Mouse (Mus musculus) WW6 (cell line): ENCODE data around the gene Slc6a9.
A peak's percentile ranks its signal among the peaks of the same experiment; 100 is the strongest.

Experiments used
- DNase-seq: peaks from one replicate; pipeline ENCODE4 v3.0.0-alpha.2; 2013; ENCODE audit warnings: low read depth, low spot score

The Slc6a9 gene

GRCm38 (mm10) chr4:117912131-117912561 lies 77.8 kb downstream of the Slc6a9 start:
- no peak for DNase-seq

- no peak for DNase-seq
These were observed 78.5 kb downstream of the Slc6a9 start for GRCm38 (mm10) chr4:117912685-117913273.

DNA sequence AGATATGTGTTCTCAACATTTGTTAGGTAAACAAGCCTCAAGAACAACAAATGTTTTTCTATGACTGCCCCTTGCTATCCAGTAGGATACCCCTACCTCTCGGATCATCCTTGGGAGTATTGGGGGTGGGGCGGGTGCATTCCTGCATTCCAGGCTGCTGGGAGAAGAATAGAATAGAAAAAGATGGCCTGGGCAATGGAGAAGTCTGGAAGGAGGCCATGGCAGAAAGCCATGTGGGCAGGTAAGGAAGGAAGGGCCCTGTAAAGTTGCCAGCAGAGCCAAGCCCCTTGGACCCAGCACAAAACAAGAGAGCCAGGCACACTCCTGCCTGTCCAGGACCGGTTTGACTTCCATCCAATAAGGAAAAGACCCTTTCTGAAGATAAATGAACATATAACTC lies 79.1 kb downstream of the Slc6a9 start:
- no peak for DNase-seq

- no peak for DNase-seq
These were observed 79.7 kb downstream of the Slc6a9 start for GRCm38 (mm10) chr4:117914031-117914430.

DNA sequence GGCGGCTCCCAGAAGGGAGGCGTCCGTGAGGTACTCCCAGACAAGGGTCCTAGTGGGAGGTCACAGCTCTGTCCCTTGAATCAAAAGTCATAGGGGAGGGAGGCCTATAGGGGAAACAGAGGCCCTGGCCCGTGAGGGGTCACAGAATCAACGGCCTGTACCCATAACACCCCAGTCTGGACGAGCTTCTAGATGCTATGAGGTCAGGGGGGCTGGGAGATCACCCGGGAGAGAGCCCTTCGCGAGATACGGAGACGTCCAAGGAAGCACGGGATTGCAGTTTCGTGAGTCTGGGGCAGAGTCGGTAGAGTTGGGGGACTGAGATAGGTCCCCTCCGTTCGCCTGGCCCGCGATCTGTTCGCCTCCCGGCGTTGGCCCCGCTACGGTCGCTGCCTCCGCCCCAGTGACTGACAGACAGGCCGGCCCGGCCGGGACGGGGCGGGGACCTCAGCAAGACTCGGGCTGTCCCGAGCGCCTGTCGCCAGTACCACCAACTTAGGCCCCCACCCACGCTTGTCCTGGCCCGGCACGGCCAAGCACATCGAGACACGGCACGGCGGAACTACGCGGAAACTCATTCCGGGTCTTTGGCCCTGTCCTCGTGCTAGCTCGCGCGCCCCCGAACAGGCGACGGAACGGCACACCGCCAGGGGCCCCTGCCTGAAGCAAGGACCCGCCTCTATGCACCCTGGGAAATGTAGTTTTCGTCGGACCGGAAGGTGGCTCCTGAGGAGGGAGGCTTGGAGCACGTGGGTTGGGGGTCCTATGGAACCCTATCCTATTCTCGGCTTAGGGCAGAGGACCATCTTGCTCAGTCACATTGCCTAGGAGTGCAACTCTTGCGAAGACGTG lies 80.5 kb downstream of the Slc6a9 start, which contains the start of gene Ipo13:
Ipo13 (minus strand) TSS at position 409 of the 852 bp plus-strand sequence.
- DNase-seq = peak; percentile 82

- no peak for DNase-seq
These were observed 81.3 kb downstream of the Slc6a9 start for GRCm38 (mm10) chr4:117915489-117916105.

DNA sequence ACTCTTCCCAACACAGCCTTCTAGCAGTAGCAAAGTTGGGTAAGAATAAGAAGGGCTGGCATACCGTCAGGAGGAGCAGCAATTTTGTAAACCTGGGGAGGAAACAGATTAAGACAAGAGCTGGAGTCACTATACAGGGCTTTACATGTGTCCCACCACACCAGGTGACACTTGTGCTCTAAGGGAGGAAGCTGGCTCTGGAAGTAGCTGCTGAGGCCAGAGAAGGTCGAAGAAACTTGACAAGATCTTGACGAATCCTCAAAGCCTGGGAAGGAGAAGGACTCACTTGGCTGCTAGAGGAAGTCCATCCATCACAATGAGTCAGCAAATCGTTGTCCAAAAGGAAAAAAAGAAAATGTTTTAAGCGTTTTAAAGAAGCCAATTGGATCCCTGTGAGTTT lies 82.1 kb downstream of the Slc6a9 start:
- no peak for DNase-seq

DNA sequence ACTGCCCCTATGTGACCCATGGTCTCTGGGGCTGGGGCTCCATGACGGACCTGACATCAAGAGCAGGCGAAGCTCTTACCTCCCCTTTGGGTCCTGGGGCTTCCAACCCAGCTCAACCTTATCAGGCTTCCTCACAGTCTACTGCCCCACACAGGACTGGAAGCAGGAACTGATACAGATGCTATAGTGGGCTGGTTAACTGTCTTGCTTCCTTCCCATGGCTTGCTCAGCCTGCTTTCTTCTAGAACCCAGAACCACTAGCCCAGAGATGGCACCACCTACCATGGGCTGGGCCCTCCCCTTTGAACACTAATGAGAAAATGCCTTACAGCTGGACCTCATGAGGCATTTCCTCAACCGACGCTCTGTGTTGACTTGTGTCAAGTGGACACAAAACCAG lies 83.1 kb downstream of the Slc6a9 start:
- no peak for DNase-seq

- no peak for DNase-seq
These were observed 83.5 kb downstream of the Slc6a9 start for GRCm38 (mm10) chr4:117917847-117918246.

DNA sequence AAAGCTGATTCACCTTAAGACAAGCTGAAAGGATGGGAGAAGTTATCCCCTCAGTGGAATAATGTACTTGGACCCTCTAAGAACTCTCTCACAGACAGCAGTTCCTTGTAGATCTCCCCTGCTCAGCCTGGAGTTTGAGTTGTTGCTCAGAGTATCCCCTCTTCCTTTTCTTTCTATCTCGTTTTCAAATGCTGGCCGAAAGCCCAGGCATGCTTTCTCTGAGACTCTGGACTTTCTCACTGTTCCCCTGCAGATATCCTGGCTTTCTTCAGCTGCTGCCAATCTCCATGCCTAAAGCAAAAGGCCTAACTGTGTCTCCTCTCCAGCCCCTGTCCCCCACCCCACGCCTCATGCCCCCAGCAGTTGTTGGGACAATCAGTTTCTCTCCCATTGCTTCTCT lies 84.0 kb downstream of the Slc6a9 start:
- DNase-seq = no peak

DNA sequence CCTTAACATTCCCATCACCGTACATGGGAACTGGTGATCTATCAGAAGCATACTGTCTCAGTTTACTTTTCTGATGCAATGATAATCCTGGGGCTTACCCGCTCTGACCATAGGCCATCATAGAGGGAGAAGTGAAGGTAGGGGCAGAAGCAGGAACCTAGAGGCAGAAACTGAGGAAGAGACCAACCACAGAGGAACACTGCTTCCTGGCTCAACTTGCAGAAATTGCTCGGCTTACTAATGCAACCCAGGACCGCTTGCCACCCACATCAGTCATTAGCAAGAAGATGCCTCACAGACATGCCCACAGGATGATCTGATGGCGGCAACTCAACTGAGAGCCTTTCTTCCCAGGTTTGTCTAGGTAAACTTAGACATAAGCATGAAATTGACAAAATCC lies 84.5 kb downstream of the Slc6a9 start:
- no peak for DNase-seq

DNA sequence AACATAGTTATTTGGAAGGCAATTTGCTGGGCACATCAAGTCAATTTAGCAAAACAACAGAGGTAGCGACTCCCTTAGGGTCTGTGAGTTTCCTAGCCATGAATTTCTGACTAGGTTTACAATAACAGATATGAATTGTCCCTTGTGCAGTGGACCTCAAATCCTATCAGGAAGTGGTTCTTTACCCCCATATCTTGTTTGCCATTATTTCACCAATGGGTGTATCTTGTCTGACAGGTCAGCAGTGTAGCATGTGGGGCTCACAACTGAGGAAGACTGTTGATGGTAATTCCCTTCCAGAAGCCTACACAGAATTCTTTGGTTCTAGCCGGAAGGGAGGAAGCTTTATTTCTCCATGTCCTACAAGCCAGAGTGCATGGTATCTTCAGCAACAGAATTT lies 87.1 kb downstream of the Slc6a9 start:
- DNase-seq = no peak

DNA sequence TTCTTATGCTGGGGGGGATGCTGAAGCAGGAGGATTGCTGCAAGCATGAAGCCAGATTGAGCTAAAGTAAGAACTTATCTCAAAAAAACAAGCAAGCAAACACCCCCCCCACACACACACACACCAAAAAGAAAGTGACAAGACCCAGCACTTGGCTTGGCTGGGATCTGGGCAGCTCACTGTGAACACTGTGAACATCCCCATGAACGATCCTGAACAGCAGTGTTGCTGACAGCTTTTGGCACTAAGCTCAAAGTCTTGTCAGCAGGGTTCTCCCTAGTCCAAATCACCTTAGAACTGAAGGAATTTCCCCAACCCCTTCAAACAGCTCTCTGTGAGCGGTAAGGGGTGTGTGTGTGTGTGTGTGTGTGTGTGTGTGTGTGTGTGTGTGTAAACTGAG lies 89.1 kb downstream of the Slc6a9 start:
- DNase-seq = no peak
